ENCODE assay signal across 21 mouse cellular contexts in the genomic region with DNA sequence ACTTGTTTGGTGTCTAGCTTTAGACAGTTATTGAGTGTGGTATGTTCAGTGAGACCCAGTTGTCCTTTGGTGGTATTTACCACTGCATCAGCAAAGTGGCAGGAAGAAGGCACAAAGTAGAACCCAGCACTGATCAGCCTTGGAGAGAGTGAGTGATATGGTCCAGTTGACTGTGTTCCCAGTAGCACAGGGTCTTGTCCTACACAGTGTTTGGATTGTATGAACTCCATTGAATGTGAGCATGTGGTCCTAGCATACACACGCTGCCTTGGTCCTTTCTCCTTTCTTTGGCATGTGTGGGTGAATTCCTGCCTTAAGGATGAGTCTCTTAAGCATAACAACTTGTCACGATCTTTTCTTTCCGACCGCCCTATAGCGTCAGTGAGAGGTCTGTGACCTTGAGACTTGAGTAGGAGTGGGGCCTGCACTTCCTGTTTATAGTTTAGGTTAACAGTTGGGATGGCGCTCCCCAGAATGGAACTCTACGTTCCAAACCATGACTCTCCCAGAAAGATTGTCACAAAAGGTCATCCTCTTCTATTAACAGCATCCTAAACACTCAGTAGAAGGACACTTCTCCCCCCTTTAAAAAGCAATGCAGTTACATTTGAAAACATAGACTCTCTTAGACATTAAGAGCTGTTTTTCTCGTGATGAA. TPM values are rescaled to one million over a fixed set of nuclear protein-coding genes. Genes with fewer than 3 reads are reported as not detected.
DNase-seq lines count a peak whose midpoint lies in the region; ATAC-seq and TF ChIP-seq lines count a peak whose summit lies in the region.
"Had no signal": no experiment of that assay in that cellular context is flagged by ENCODE, and none has a peak within 500 bp of the region (broad histone marks: within the 10 kb centered on the region; RNA-seq: fewer than 3 reads in every experiment).

No protein-coding gene starts in this region.

- 62% methylated on average over 8 of the region's 8 CpGs for WGBS in heart, embryonic 10.5 days
- 66% methylated on average over 8 of the region's 8 CpGs for WGBS in liver, postnatal 0 days (ENCODE audit: insufficient replicate concordance)
- WGBS in liver, embryonic 11.5 days, result 75% methylated on average over 8 of the region's 8 CpGs
- WGBS in midbrain, embryonic 11.5 days, result 83% methylated on average over 8 of the region's 8 CpGs
- 88% methylated on average over 8 of the region's 8 CpGs for WGBS in midbrain, postnatal 0 days

- TF ChIP-seq EP300 in liver, postnatal 0 days (IDR thresholded peaks at IDR 0.05; ENCODE audit: low read depth), result peak; percentile 50; the same call in 1 of the 2 replicates

- peaks cover 17% of the 10 kb centered on the region; the same call in 1 of the 2 replicates for H3K4me1 ChIP-seq in heart, embryonic 10.5 days
- no peaks in the 10 kb centered on the region for H3K4me1 ChIP-seq in liver, postnatal 0 days (ENCODE audit: insufficient read depth)
- H3K4me1 ChIP-seq in liver, embryonic 11.5 days (replicated peaks; ENCODE audit: control insufficient read depth, insufficient read depth, low read length), result no peaks in the 10 kb centered on the region; the same call in 1 of the 2 replicates
- H3K4me1 ChIP-seq in midbrain, embryonic 11.5 days (ENCODE audit: control insufficient read depth, insufficient read depth, low read length), result no peaks in the 10 kb centered on the region
- no peaks in the 10 kb centered on the region for H3K4me1 ChIP-seq in midbrain, postnatal 0 days (ENCODE audit: insufficient read depth, low read length)
- H3K4me1 ChIP-seq: forebrain, embryonic 12.5 days had no signal

- TF ChIP-seq CTCF in liver, postnatal 0 days (IDR thresholded peaks at IDR 0.05; ENCODE audit: low read depth), result no peak
- no peak for TF ChIP-seq CTCF in midbrain, postnatal 0 days (IDR thresholded peaks at IDR 0.05)

- H3K4me2 ChIP-seq in liver, postnatal 0 days (ENCODE audit: low read depth, low read length), result no peak overlapping the region
- H3K4me2 ChIP-seq in liver, embryonic 11.5 days, result no peak overlapping the region
- no peak overlapping the region for H3K4me2 ChIP-seq in midbrain, embryonic 11.5 days
- no peak overlapping the region for H3K4me2 ChIP-seq in midbrain, postnatal 0 days (ENCODE audit: low read depth, low read length, poor library complexity, severe bottlenecking)
- H3K4me2 ChIP-seq: embryonic facial prominence, embryonic 13.5 days; forebrain, embryonic 12.5 days; heart, embryonic 13.5 days; hindbrain, embryonic 13.5 days had no signal

- no peak for DNase-seq in heart, embryonic 10.5 days (ENCODE audit: low spot score)
- no peak for DNase-seq in heart, postnatal 36 days
- no peak for DNase-seq in liver, postnatal 0 days
- no peak for DNase-seq in liver, embryonic 11.5 days (ENCODE audit: low spot score)
- DNase-seq in midbrain, embryonic 11.5 days (ENCODE audit: low spot score, missing footprints), result peak; percentile 78
- no peak for DNase-seq in midbrain, postnatal 0 days (ENCODE audit: low spot score)
- no peak for DNase-seq in layer of hippocampus, adult 8-10 months (ENCODE audit: low spot score in 2 of 2)
- no peak for DNase-seq in frontal cortex, postnatal 14 days (ENCODE audit: low spot score in 2 of 2)
- DNase-seq: adrenal gland, postnatal 14 days; cerebellum, adult 11-12 months; cerebellum, adult 9-10 months; cerebellum, postnatal 25 days; gastrocnemius, postnatal 14 days had no signal

- intact Hi-C loops in heart, postnatal 36 days (cut with DNase I), result no loop called here

- 0 out of 2 replicates have a peak, but pooled peaks have one; percentile 17 for ATAC-seq in liver, postnatal 0 days
- no peak for ATAC-seq in liver, embryonic 11.5 days (replicated peaks; ENCODE audit: low FRiP score)
- ATAC-seq in midbrain, embryonic 11.5 days (ENCODE audit: low FRiP score), result no peak
- no peak for ATAC-seq in midbrain, postnatal 0 days (ENCODE audit: low FRiP score)
- ATAC-seq: activated CD4-positive, CD25-positive, alpha-beta regulatory T cell, adult 4 months; forebrain, embryonic 16.5 days had no signal

- H3K9ac ChIP-seq in liver, postnatal 0 days (replicated peaks), result no peak overlapping the region
- no peak overlapping the region for H3K9ac ChIP-seq in liver, embryonic 11.5 days (ENCODE audit: low read depth, low read length)
- no peak overlapping the region for H3K9ac ChIP-seq in midbrain, embryonic 11.5 days (ENCODE audit: low read length)
- H3K9ac ChIP-seq in midbrain, postnatal 0 days (replicated peaks; ENCODE audit: low read length, poor library complexity, severe bottlenecking), result no peak overlapping the region
- H3K9ac ChIP-seq: embryonic facial prominence, embryonic 13.5 days; forebrain, embryonic 12.5 days; heart, embryonic 13.5 days; hindbrain, embryonic 13.5 days had no signal

- H3K27ac ChIP-seq in heart, embryonic 10.5 days, result peak overlapping the region; percentile 23; the same call in 1 of the 2 replicates
- no peak overlapping the region for H3K27ac ChIP-seq in liver, postnatal 0 days (ENCODE audit: low read depth)
- no peak overlapping the region for H3K27ac ChIP-seq in liver, embryonic 11.5 days (ENCODE audit: low read depth, low read length)
- H3K27ac ChIP-seq in midbrain, embryonic 11.5 days (ENCODE audit: low read depth, low read length), result no peak overlapping the region
- no peak overlapping the region for H3K27ac ChIP-seq in midbrain, postnatal 0 days (ENCODE audit: low read depth, low read length)
- H3K27ac ChIP-seq: embryonic facial prominence, embryonic 13.5 days; forebrain, embryonic 12.5 days; heart, embryonic 13.5 days; hindbrain, embryonic 13.5 days had no signal

- H3K9me3 ChIP-seq in heart, embryonic 10.5 days, result no peaks in the 10 kb centered on the region
- no peaks in the 10 kb centered on the region for H3K9me3 ChIP-seq in liver, postnatal 0 days (ENCODE audit: low read length)
- no peaks in the 10 kb centered on the region for H3K9me3 ChIP-seq in liver, embryonic 11.5 days (ENCODE audit: control insufficient read depth, low read length)
- no peaks in the 10 kb centered on the region for H3K9me3 ChIP-seq in midbrain, embryonic 11.5 days (ENCODE audit: control insufficient read depth, low read length)
- H3K9me3 ChIP-seq in midbrain, postnatal 0 days (ENCODE audit: low read length), result no peaks in the 10 kb centered on the region
- H3K9me3 ChIP-seq: embryonic facial prominence, embryonic 13.5 days; forebrain, embryonic 12.5 days; heart, embryonic 13.5 days; hindbrain, embryonic 13.5 days had no signal

- H3K27me3 ChIP-seq in heart, embryonic 10.5 days (ENCODE audit: insufficient read depth, poor library complexity, severe bottlenecking), result no peaks in the 10 kb centered on the region
- no peaks in the 10 kb centered on the region for H3K27me3 ChIP-seq in liver, postnatal 0 days (ENCODE audit: insufficient read depth, low read length)
- no peaks in the 10 kb centered on the region for H3K27me3 ChIP-seq in liver, embryonic 11.5 days (replicated peaks; ENCODE audit: control insufficient read depth, insufficient read depth, low read length)
- no peaks in the 10 kb centered on the region for H3K27me3 ChIP-seq in midbrain, embryonic 11.5 days (ENCODE audit: control insufficient read depth, insufficient read depth, low read length)
- no peaks in the 10 kb centered on the region for H3K27me3 ChIP-seq in midbrain, postnatal 0 days (ENCODE audit: insufficient read depth, low read length)
- H3K27me3 ChIP-seq: forebrain, embryonic 12.5 days; heart, embryonic 13.5 days had no signal

- H3K36me3 ChIP-seq in heart, embryonic 10.5 days, result no peaks in the 10 kb centered on the region
- no peaks in the 10 kb centered on the region for H3K36me3 ChIP-seq in liver, postnatal 0 days (replicated peaks; ENCODE audit: insufficient read depth, low read length)
- H3K36me3 ChIP-seq in liver, embryonic 11.5 days (ENCODE audit: control insufficient read depth, insufficient read depth, low read length), result no peaks in the 10 kb centered on the region
- H3K36me3 ChIP-seq in midbrain, embryonic 11.5 days (ENCODE audit: control insufficient read depth, insufficient read depth, low read length), result no peaks in the 10 kb centered on the region
- H3K36me3 ChIP-seq in midbrain, postnatal 0 days (ENCODE audit: insufficient read depth, low read length), result no peaks in the 10 kb centered on the region
- H3K36me3 ChIP-seq: embryonic facial prominence, embryonic 13.5 days; forebrain, embryonic 12.5 days; heart, embryonic 13.5 days; hindbrain, embryonic 13.5 days had no signal

- H3K4me3 ChIP-seq in heart, embryonic 10.5 days, result no peak overlapping the region
- no peak overlapping the region for H3K4me3 ChIP-seq in liver, postnatal 0 days (ENCODE audit: low read depth, low read length)
- H3K4me3 ChIP-seq in liver, embryonic 11.5 days (ENCODE audit: low read depth, low read length), result no peak overlapping the region
- H3K4me3 ChIP-seq in midbrain, embryonic 11.5 days (ENCODE audit: low read depth, low read length), result no peak overlapping the region
- H3K4me3 ChIP-seq in midbrain, postnatal 0 days (ENCODE audit: low read depth, low read length), result no peak overlapping the region
- H3K4me3 ChIP-seq: embryonic facial prominence, embryonic 13.5 days; forebrain, embryonic 12.5 days; heart, embryonic 13.5 days; hindbrain, embryonic 13.5 days had no signal

RNA-seq across cellular contexts. Expression of a gene that starts 10.7 kb away (rescaled TPM):
- polyA plus RNA-seq in heart, embryonic 10.5 days (2016; fragmentation: Nextera tagmentation; extraction: Ambion mirVana), result 11.4 and 14.9 TPM in 2 replicates
- total RNA-seq in heart, postnatal 36 days (2021), result 1 to 10 TPM; 3.1 to 4.3 TPM
- 0.60 and 0.72 TPM in 2 replicates for polyA plus RNA-seq in liver, postnatal 0 days (2015; fragmentation: Nextera tagmentation; extraction: Ambion mirVana)
- 1.6 and 2.2 TPM in 2 replicates for polyA plus RNA-seq in liver, embryonic 11.5 days (2014; fragmentation: Nextera tagmentation; extraction: Ambion mirVana)
- polyA plus RNA-seq in midbrain, embryonic 11.5 days (2014; fragmentation: Nextera tagmentation; extraction: Ambion mirVana), result 1.4 and 2.7 TPM in 2 replicates
- total RNA-seq in midbrain, postnatal 0 days (2014; rRNA removed), result 9.2 and 11.1 TPM in 2 replicates
- polyA plus RNA-seq in midbrain, postnatal 0 days (2015; fragmentation: Nextera tagmentation; extraction: Ambion mirVana), result 6.3 and 7.3 TPM in 2 replicates
- 1 to 10 TPM; 4.9 to 7.0 (median 5.2) TPM for total RNA-seq in layer of hippocampus, adult 8-10 months (2022)
- total RNA-seq: hematopoietic stem cell, adult 5-6 weeks; MEL had no signal
- polyA plus RNA-seq: activated CD4-positive, CD25-positive, alpha-beta regulatory T cell, adult 4 months had no signal
